Mouse (Mus musculus): ENCODE data around the gene Tceal1.

DNA sequence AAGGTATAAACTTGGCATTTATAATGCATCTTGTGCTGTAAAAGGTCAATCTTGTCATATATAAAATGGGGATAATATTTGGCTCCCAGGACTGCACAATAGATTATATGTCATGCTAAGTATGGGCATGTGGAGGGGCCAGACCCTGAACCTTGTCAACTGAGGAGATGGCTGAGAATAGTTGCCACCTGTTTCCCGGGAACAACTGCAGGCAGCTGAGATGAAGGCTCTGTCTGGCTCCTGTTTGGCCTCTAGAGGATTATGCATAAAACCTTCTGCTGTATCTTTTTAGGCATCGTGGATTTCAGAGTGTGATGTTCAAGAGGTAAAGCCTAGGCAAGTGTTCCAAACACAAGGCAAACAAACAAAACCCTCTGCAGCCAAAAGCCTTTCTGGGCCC is 39.0 kb upstream of the Tceal1 start:
- no peak for TF ChIP-seq CHD2 (IDR thresholded peaks at IDR 0.05; ENCODE audit: low read depth, low read length)
- TF ChIP-seq MAFK (IDR thresholded peaks at IDR 0.05; ENCODE audit: insufficient read depth, low read depth, low read length), result no peak
- TF ChIP-seq ZC3H11A (IDR thresholded peaks at IDR 0.05; ENCODE audit: borderline replicate concordance, low read depth, low read length), result no peak

Measured in ES-E14 (cell line).